Mouse (Mus musculus) mesoderm, embryonic 11.5 days (tissue): Measurements from ENCODE around the gene Lsg1.

ENCODE experiments used
- DNase-seq: peaks from one replicate; pipeline ENCODE4 v3.0.0-alpha.2; 2012; ENCODE audit warnings: low read depth, low spot score

Gene Lsg1

DNA sequence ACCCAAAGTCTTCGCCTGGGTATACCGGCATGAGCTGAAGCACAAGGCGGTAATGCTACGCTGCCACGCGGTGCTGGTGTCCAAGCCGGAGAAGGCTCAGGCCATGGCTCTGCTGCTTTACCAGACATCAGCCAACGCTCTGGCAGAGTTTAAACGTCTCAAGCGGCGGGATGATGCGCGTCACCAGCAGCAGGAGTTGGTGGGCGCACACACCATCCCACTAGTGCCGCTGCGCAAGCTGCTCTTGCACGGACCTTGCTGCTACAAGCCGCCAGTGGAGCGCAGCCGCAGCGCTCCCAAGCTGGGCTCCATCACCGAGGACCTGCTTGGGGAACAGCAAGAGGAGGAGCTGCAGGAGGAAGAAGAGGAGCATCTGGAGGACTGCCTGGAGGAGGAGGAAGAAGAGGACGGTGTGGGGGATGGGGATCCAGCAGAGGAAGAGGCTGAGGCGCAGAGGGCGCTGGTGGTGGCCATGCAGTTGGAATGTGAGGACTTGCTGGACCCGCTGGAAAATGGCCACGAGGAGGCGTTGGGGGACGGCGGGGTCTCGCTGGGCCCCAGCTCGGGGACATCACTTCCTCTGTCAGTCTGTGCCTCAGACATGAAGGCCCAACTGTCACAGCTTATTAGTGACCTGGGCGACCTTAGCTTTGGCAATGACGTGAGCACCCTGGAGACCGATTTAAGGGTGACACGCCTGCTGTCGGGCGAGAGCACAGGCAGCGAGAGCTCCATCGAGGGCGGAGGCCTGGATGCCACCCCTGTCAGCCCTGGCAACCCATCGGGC lies 13.8 kb upstream of the Lsg1 start:
- DNase-seq: peak; percentile 63

- peak; percentile 58 for DNase-seq
Observed at GRCm38 (mm10) chr16:30600431-30601045, 13.1 kb upstream of the Lsg1 start.

DNA sequence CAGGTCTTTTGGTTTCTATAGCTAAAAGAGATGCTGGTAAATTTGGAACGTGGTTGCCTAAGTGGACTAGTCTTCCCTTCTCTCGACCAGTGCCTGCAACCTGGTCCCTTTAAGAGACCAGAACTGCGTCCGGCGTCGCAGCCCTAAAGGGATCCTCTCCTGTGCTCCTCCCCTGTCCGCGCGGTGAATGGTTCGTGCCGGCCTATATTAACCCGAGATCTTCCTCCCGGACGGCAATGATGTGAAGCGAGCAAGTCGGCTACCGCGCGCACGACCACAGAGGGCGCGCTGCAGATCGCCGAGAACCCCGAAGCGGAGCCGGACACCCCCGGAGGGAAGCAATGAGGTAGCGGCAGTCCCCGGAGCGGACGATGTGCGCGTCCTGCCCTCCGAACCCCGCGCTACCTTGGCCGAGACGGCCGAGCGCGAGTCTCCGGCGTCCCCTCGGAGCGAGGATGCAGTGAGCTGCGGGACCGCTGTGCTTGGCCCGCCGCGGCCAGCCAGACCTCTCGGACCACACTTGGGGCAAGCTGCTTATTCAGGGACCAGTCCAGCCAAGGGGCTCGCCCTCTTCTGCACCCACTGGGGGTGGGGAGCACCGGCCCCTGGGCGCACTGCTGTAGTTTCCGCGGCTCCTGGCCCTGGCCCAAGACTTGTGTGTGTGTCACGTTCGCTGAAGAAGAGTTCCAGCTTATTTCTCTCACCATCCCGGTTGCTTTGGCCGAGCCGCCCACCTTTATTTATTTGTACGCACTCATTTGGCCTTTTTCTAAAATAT lies 12.3 kb upstream of the Lsg1 start, which contains the start of gene Fam43a:
Gene Fam43a, plus strand, starts transcription at position 233 of the 778 bp plus-strand sequence.
- peak; percentile 94 for DNase-seq

DNA sequence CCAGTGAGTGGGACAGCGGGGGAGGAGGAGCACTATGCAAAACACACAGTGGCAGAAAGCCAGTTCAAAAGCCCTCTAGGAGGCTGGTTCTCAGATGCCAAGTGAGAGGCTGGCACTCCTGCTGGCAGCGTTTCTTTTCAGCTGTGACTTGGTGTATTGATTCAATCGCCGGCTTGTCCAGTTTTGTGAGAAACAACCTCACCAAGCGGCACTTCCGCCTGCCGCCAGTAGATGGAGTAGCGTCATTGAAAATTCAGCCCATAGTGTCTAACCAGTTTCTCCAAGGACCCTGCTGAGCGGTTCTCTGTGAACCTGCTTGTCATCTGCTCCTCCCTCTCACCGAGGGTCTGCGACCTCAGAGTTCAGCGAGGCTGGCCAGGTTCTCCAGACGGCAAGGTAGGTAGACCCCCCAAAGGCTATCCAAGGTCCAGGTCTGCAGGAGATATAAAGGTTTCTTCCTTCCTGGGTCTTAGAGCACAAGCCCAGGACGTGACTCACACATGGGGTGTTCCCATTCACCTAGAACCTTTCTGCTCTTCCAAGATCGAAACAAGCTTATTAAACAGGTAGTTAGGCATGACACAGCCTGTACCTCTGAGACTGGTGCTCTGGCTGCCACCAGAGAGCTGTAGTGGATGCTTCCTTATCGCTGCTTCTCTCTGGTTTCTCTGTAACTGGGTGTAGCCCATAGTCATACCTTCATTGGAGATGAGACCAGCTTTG lies 9.7 kb upstream of the Lsg1 start:
- DNase-seq: peak; percentile 91

DNA sequence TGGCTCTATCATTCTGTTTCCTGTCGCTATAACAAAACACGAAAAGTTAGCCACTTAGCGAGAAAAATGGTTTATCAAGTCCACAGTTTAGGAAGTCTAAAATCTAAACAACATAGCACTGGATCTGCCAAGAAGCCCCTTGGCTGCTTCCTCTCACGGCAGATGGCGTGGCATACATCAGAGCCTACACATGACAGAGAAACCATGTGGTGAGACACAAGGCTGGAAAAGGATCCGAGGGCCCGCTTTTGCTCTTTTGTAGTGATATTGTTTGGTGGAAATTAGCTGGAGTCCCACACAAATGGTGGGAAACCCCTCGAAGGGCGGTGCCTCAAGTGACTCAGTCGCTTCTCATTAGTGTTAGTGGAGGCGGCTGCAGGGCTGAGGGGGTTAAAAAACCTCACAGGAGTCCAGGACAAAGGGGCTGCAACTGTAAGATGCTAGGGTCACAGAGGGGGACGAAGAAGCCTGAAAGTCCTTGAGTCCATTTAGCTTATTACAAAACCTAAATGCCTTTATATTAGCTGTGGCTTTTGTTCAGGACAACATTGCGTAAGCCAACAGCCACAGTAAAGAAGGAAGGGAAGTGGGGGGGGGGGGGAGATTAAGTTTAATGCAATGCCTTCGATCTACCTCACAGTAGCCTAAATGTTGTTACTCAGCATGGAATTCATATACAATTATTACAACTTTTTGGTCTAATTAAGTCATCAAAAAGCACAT lies 8.6 kb upstream of the Lsg1 start:
- no peak for DNase-seq

- DNase-seq: no peak
Observed at GRCm38 (mm10) chr16:30595356-30595755, 8.0 kb upstream of the Lsg1 start.

GRCm38 (mm10) chr16:30591990-30592389 lies 4.6 kb upstream of the Lsg1 start:
- no peak for DNase-seq

DNA sequence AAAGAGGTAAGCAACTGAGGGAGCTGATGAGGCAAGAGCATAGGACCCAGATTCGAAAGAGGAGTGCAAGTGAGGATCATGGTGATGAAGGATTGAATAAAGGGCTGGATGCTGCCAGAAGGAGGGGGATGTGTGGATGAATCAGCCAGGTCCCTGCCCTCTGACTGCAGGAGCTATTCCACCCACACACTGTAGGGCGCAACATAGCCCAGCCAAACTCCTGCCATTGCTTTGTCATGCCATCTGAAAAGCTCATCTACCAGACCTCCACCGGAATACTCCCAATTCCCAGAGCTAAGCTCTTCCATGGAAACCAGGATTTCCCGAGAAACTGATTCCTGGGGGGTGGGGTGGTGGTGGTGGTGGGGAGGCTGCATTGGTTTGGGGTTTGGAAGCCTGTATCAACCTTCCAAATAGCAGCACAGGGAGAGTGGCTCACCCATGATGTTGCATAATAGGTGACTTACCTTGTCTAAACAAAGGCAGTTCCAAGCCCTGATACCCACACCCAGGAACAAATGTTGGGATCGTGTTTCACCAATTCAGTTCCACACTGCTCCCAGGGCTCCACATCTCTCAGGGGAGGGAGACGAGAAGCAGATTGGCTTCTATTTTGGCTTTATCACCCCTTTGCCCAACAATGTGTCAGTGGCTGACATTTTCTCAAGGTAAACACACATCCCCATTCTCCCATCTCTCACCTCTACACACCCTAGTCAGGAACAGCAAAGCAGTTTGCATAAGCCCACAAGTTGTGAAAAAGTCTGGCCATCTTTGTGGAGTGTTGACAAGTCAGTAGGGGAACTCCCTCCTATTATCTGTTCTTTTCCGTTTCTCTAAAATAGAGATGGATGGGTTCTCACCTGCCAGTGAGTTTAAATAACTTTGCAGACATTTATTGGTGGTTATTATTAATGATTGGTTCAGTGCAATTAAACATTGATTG lies 3.1 kb upstream of the Lsg1 start:
- no peak for DNase-seq

- no peak for DNase-seq
Observed at GRCm38 (mm10) chr16:30586935-30587493, 378 bp downstream of the Lsg1 start.

DNA sequence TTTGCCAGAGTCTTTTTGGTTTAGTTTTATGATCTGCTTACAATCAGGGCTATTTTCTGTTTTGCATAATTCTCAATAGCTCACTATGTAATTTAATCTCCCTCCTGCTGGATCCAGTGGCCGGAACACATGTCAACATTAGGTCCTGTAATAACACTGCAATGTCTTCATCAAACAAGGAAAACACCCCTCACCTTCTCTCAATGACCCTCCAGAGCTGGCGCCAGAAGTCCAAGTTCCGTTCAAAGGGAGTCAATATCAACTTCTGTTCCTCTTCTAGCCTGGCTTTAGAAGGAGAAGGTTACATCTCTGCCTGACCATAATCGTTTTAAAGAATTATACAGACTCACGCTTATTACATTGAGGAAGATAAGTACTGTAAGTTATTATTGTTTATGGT lies 6.6 kb downstream of the Lsg1 start:
- DNase-seq: no peak

GRCm38 (mm10) chr16:30576392-30576791 lies 11.0 kb downstream of the Lsg1 start:
- no peak for DNase-seq

- no peak for DNase-seq
Observed at GRCm38 (mm10) chr16:30575815-30576214, 11.6 kb downstream of the Lsg1 start.

DNA sequence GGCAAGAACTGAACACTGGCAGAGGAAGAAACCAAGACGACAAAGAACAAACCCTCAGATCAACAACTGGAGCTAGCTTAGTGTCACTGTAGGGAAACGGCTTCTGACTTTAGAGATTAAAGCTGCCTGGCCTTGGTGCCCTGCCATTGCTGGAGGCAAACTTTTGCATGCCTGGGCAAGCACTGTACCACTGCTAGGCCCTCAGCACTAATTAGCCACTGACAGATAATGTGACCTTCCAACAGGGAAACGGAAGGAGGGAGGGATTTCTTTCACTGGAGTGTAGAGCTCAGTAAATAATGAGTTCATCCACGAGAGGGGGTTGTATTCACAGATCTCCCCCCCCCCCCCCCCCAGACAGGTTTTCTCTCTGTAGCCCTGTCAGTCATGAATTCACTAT lies 15.2 kb downstream of the Lsg1 start:
- DNase-seq: no peak

DNA sequence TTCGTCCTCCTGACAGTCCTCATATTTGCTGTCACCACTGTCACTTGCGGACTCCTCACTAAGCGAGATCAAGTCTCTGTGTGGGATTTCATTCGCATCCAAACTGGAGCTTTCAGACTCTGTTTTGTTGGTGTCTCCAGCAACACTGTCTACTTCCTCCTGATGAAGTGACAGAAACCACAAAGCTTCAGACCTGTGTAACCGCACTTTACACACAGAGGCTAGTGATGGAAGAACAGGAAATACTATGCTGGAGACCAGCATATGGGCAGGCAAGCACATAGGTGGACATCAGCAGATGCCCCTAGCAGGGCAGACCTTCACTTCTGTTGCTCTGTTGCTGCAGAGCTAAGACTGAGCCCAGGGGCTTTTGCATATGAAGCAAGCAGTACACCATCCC lies 16.0 kb downstream of the Lsg1 start:
- DNase-seq: no peak

- no peak for DNase-seq
Observed at GRCm38 (mm10) chr16:30570173-30570572, 17.2 kb downstream of the Lsg1 start.

DNA sequence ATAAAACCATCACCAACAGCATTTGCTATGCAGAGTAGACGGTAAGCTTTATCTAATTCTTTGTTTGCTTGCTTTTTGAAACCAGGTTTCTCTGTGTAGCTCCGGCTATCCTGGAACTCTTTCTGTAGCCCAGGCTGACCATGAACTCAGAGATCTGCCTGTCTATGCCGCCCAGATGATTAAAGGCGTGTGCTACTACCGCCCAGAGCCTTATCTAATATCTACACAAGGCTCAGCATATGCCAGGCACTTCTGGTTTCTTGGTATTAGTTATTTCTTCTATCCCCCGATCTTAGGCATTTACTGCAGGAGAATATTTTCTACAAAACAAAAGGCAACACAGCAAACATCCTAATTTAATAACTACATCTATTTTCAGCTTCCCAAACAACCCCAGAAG lies 21.8 kb downstream of the Lsg1 start:
- DNase-seq: no peak

DNA sequence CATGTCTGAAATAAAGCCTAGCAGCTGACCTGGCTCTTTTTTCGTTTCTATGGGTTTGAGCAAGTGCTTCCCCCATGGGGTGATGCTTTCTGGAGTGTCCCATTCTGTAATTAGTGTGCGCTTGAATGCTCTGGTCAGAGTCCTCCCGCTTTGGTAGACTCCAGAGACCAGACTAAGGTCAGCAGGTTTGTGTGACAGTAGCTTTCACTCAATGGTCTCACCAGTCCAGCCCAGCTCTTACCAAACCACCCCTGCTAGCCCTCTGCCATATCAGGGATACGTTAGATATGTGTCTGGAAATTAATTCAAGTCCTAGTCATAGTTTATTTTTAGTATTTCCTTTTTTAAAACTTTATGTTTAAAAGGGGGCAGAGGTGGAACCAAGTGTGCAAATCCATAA lies 26.8 kb downstream of the Lsg1 start:
- DNase-seq: no peak

DNA sequence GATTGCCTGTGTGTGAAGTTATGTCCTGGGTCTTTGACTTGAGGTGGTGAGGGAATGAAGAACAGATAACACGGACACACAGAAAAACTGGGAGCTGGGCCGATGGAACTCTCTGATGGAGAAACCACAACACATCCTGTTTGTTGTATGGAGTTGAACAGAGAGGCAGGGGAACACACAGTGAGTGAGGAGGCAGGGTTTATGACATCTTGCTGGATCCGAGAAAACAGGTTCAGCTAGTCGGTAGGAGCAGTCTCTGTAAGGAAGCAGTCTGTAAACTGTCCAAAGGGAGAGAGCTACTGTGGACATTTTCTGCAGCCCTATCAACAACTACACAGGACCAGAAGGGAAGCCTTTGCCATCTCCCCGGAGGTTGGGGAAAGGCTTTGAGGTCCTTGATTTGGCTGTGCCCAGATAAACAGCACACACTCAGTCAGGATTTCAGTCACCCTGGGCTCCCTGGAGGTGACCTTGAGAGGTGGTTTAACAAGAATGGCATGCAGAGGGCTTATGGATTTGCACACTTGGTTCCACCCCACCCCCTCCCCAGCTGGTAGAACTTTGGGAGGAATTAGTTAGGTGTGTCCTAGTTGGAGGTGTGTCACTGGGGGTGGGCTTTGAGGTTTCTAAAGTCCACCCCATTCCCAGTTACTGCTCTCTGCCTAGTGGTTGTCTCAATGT lies 27.9 kb downstream of the Lsg1 start:
- DNase-seq: no peak

DNA sequence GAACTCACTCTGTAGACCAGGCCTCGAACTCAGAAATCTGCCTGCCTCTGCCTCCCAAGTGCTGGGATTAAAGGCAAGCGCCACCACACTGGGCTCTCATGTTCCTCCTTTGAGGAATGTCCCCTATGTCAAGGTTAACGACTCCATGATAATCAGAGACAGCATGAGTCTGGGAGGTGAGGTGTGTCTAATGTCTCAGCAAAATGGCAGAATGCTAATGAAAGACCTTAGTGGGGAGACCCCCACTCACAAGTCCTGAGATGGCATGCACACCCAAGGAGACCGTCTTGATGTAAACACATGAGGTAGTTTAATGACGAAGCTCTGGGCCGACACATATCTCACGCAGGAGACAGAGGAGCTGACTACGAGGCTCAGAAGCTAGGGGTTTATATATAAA lies 33.3 kb downstream of the Lsg1 start:
- DNase-seq: no peak
